Mouse (Mus musculus): Measurements from ENCODE around the gene Ankrd44. TPM values are rescaled to one million over a fixed set of nuclear protein-coding genes. Genes with fewer than 3 reads are reported as not detected.

Gene Ankrd44
- total RNA-seq, 2 experiments from 2014 or later, result 7.5 to 9.6 TPM

- no peak for DNase-seq
- intact Hi-C loops (cut with DNase I), result loop anchor here (2.0 to 5.0 kb wide), 4 partner anchors 39 to 311 kb away; no protein-coding TSS in a partner anchor
- TF ChIP-seq CTCF (IDR thresholded peaks at IDR 0.05), result no peak
- H3K27ac ChIP-seq, result no peak overlapping the region
- no peak overlapping the region for H3K4me3 ChIP-seq
These were observed 258.2 kb downstream of the Ankrd44 start for GRCm38 (mm10) chr1:54667991-54668390.

- peak; percentile 92 for TF ChIP-seq CTCF (IDR thresholded peaks at IDR 0.05)
- Histone ChIP-seq H3K4me3 (no peak overlapping the region), H3K27ac (no peak overlapping the region)
- peak; percentile 40 for DNase-seq
- intact Hi-C loops (cut with DNase I), result loop anchor here (1.0 to 5.0 kb wide), 5 partner anchors 41 to 313 kb away; partner anchors contain the start of gene Ankrd44
These were observed 260.4 kb downstream of the Ankrd44 start for GRCm38 (mm10) chr1:54665582-54666405.

- intact Hi-C loops (cut with DNase I), result loop anchor here (5.0 kb wide), 2 partner anchors 82 to 167 kb away; no protein-coding TSS in a partner anchor
- Histone ChIP-seq H3K4me3 (no peak overlapping the region), H3K27ac (no peak overlapping the region)
- no peak for TF ChIP-seq CTCF (IDR thresholded peaks at IDR 0.05)
- no peak for DNase-seq
These were observed 261.1 kb downstream of the Ankrd44 start for GRCm38 (mm10) chr1:54665095-54665494.

GRCm38 (mm10) chr1:54660674-54661073 is 265.5 kb downstream of the Ankrd44 start:
- no peak for TF ChIP-seq CTCF (IDR thresholded peaks at IDR 0.05)
- Histone ChIP-seq H3K27ac (no peak overlapping the region), H3K4me3 (no peak overlapping the region)
- DNase-seq, result no peak
- intact Hi-C loops (cut with DNase I), result no loop called here

- DNase-seq, result no peak
- Histone ChIP-seq H3K27ac (no peak overlapping the region), H3K4me3 (no peak overlapping the region)
- TF ChIP-seq CTCF (IDR thresholded peaks at IDR 0.05), result no peak
- intact Hi-C loops (cut with DNase I), result no loop called here
These were observed 267.6 kb downstream of the Ankrd44 start for GRCm38 (mm10) chr1:54658558-54658957.

- no peak overlapping the region for H3K4me3 ChIP-seq
- no peak for TF ChIP-seq CTCF (IDR thresholded peaks at IDR 0.05)
- no peak for DNase-seq
- no peak overlapping the region for H3K27ac ChIP-seq
- intact Hi-C loops (cut with DNase I), result no loop called here
These were observed 277.9 kb downstream of the Ankrd44 start for GRCm38 (mm10) chr1:54648237-54648636.

GRCm38 (mm10) chr1:54647335-54647745 is 278.8 kb downstream of the Ankrd44 start:
- Histone ChIP-seq H3K27ac (no peak overlapping the region), H3K4me3 (no peak overlapping the region)
- intact Hi-C loops (cut with DNase I), result no loop called here

GRCm38 (mm10) chr1:54640184-54640795 is 285.9 kb downstream of the Ankrd44 start:
- Histone ChIP-seq H3K4me3 (no peak overlapping the region), H3K27ac (no peak overlapping the region)
- intact Hi-C loops (cut with DNase I), result no loop called here
- DNase-seq, result no peak
- TF ChIP-seq CTCF (IDR thresholded peaks at IDR 0.05), result no peak

More at GRCm38 (mm10) chr1:54647335-54647745, 278.8 kb downstream of the Ankrd44 start:
- TF ChIP-seq CTCF (IDR thresholded peaks at IDR 0.05), result no peak
- no peak for DNase-seq

GRCm38 (mm10) chr1:54639506-54640078 is 286.6 kb downstream of the Ankrd44 start:
- no peak overlapping the region for H3K27ac ChIP-seq
- intact Hi-C loops (cut with DNase I), result no loop called here
- TF ChIP-seq CTCF (IDR thresholded peaks at IDR 0.05), result no peak
- H3K4me3 ChIP-seq, result no peak overlapping the region
- DNase-seq, result no peak

- no peak for DNase-seq
- H3K27ac ChIP-seq, result no peak overlapping the region
- H3K4me3 ChIP-seq, result no peak overlapping the region
- TF ChIP-seq CTCF (IDR thresholded peaks at IDR 0.05), result no peak
- intact Hi-C loops (cut with DNase I), result no loop called here
These were observed 287.1 kb downstream of the Ankrd44 start for GRCm38 (mm10) chr1:54639076-54639475.

- DNase-seq, result no peak
- no peak for TF ChIP-seq CTCF (IDR thresholded peaks at IDR 0.05)
- Histone ChIP-seq H3K4me3 (no peak overlapping the region), H3K27ac (no peak overlapping the region)
- intact Hi-C loops (cut with DNase I), result no loop called here
These were observed 288.8 kb downstream of the Ankrd44 start for GRCm38 (mm10) chr1:54637340-54637739.

GRCm38 (mm10) chr1:54629106-54629505 is 297.1 kb downstream of the Ankrd44 start:
- Histone ChIP-seq H3K27ac (no peak overlapping the region), H3K4me3 (no peak overlapping the region)
- intact Hi-C loops (cut with DNase I), result no loop called here
- DNase-seq, result no peak
- no peak for TF ChIP-seq CTCF (IDR thresholded peaks at IDR 0.05)

- Histone ChIP-seq H3K4me3 (no peak overlapping the region), H3K27ac (no peak overlapping the region)
- intact Hi-C loops (cut with DNase I), result no loop called here
- TF ChIP-seq CTCF (IDR thresholded peaks at IDR 0.05), result no peak
- DNase-seq, result peak; percentile 34
These were observed 311.2 kb downstream of the Ankrd44 start for GRCm38 (mm10) chr1:54614963-54615362.
